Mouse (Mus musculus) megakaryocyte, embryonic 14.5 days (primary cell): ENCODE data around the gene Hapln4.

ENCODE experiments used
- FLI1 ChIP-seq: IDR thresholded peaks from 2 replicates; pipeline ENCODE4 v1.6.1; 2012; ENCODE audit warnings: low read length, inconsistent platforms, mixed read lengths
- GATA1 ChIP-seq: IDR thresholded peaks from 3 replicates; pipeline ENCODE4 v1.6.1; 2012; ENCODE audit warnings: mixed read lengths, low read length, inconsistent platforms, borderline replicate concordance

GRCm38 (mm10) chr8:70124992-70125391, 41.7 kb downstream of the Hapln4 start:
- TF ChIP-seq GATA1 (no peak), FLI1 (no peak)
